Mouse (Mus musculus): ENCODE data around the gene Iscu.
A peak's percentile ranks its signal among the peaks of the same experiment; 100 is the strongest.
"Not testable (repeated sequence)": the region's sequence is repeated elsewhere in the genome, so short reads cannot be mapped to it uniquely, and the experiment has no call there.

Iscu gene

DNA sequence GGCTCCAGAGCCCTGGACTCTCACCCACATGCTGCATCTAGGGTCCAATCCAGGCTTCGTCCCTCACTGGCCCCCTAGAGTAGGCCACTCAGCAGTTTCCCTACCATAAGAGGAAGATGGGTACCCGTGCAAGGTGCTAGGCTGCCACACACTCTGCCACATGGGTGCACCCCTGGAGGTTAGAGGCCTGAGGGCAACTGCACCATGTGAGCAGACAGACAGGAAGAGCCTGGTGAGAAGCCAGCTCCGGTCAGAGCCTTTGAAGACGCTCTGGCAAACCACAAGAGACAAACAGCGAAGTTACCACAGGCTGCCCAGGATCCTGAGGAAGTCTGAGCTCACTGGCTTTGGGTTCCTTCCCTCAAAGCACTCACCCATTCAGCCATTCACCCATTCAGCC, 14.4 kb downstream of the Iscu start:
- no peak for DNase-seq (ENCODE audit: extremely low spot score)

DNA sequence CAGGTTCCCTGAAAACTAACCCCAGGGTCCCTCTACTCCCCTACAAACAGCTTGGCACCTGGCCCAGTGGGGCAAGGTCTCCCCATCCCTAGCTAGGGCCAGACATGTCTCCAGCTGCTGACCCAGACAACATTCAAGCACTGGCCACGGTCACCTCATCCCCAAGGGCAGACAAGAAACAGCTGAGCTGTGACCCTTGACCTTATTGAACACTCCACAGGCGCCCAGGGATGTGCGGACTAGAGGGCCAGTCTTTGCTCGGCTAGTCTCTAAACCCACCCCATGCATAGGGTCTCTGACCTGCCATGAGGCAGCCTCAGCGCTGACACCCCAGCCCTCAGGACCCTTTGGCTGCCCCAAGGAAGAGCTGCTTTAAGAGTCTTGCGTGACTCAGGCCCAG, 16.1 kb downstream of the Iscu start:
- peak; percentile 42 for DNase-seq (ENCODE audit: extremely low spot score)

DNA sequence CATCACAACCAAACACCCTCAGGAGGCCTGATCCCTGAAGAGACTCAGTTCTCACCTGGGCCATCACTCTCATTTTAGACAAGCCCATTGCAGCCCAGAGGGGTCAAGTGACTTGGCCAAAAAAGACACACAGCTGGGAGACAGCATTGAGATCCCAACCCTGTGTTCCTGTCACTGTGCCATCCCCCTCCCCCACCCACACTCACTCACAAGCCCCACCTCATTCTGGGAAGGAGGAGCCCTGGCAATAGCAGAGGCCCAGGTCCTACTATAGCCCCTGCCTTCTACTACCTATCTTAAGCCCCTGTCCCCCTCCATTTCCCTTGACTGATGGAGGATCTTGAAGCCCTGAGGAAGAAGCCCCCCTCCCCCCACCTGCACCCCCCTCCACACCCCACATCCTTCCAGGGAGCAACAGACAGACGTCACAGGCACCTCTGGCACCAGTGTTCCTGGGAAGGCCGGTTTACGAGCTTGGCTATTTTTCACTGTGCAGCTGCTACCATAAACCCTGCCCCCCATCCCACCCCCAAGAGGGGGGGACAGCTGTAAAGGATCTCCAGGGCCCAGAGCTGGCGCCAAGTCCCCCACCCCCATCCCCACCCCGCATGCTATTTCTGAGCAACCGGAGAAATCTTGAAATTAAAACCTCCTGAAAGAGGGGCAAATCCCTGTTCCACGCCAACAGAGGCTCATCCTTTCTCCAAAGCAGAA, 16.7 kb downstream of the Iscu start:
- no peak for DNase-seq (ENCODE audit: extremely low spot score)

DNA sequence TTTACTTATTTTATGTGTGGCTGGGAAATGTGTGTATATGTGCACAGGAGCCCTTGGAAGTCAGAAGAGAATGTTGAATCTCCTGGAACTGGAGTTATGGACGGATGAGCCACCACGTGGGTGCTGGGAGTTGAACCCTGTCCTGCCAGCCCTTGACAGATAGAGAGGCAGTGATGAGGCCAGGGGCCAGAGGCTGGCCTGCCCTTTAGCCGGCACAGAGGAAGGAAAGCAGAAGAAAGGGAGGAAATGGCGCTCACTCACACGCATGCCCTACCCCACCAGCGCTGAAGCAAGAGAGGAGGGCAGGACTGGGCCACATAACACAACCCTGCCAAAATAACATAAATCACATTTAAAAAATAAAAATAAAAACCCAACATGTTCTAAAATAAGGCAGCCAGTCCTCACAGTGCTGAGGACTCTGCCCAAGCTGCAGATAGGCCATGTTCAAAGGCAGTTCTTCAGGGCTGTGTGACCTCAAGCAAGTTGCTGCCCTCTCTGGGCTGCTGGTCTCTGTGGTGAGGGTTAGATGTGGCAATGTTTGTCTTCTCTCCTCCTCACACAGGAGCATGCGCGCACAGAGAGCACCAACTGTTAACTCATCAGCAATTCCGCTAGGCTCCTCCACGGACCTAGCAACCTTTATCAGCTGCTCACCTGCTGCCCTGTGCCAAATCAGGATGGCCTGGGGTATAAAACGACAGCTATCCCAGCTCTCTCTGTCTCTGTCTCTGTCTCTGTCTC, 18.1 kb downstream of the Iscu start:
- no peak for DNase-seq (ENCODE audit: extremely low spot score)

DNA sequence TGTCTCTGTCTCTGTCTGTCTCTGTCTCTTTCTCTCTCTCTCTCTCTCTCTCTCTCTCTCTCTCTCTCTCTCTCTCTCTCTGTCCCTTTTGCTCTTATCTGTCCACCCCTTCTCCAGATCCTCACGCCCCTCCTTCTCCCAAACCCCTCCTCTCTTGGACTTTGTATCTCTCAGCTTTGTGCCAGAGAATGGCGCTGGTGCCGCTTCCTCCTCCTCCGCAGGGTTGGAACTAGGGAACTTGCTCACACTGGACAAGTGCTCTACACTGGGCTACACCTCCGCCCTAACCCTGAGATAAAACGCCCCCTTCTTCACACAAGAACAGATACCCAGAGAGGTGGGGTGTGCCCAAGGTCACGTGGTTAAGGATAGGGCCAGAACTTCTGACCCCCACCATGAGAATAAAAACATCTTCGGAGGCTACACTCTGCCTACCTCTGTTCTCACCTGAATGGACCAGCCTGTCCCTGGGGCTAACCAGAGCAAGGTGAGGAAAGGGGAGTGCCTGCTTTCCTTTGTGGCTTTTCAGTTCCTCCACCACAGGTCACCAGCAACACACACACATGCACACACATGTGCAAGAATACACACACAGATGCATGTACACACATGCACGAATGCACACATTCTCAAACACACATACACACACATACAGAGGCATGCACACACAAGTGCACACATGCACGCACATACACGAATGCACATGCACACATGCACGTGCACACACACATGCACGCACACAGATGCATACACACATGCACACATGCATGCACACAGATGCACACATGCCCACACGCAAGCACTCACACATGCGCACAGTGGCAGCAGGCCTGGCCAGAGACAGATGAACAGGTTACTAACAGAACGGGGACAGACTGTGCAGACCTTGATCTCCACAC, 18.9 kb downstream of the Iscu start:
- DNase-seq (ENCODE audit: extremely low spot score), result no peak

DNA sequence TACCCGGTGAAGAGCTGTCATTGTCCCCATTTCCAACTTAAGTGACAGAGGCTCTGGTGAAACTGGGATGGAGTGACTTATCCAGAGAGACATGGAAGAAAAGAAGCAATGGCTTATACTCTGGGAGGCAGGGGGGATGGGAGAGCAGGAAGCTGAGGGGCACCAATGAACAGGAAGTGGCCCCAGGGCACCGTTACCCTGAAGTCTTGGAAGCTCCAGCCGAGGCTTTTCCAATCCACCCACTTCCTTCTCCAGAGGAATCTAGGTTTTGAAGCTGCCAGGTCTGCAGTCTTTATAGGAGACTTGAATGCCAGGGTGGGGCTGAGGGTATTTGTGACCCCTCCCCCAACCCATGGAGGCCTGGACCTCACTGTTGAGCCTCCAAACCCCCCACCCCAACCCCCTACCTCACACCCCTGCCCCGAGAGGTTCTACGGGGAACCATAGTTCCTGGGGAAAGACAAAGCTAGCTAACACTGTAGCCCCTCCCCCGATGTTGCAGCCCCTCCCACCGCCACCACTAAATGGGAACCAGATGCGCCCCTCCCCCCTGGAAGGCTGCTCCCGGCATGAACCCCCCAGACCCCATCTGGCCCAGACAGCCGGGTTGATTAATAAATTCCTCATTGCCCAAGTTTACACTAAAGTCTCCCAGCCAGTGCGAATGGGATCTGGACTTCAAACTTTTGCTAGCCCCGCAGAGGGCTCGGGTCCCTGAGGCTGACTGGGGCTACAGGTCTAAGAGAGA, 24.0 kb downstream of the Iscu start:
- peak; percentile 85 for DNase-seq (ENCODE audit: extremely low spot score)

DNA sequence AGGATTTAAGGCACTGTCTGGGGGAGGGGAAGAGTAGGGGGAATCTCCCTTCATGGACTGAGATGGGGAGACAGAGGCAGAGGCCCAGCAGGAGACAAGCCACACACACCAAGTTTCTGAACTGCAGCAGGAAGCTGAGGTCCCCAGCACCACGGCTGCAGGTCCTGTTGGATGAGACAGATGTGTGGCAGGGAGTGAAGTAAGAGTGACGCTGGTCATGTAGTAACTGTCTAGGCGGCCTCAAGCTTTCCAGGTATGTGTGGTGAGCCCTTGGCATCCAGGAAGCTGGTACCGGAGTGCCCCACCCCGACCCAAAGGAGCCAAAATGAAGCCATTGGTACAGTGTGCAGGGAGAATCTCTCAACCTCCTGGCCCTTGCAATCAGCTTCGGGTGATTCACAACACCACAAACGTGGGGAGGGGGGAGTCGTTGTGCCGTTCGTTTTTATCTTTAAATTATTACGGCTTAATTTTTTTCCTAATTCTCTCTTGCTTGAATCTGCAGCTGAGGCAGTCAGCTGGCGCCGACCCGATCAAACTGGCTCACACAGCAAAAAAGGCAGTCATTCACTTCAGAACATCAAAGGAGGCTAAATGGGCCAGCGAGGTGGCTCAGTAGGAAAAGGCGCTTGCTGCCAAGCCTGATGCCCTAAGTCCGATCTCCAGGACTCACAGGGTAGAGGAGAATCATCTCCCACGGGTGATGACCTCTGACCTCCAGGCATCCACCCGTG, 24.8 kb downstream of the Iscu start:
- no peak for DNase-seq (ENCODE audit: extremely low spot score)

DNA sequence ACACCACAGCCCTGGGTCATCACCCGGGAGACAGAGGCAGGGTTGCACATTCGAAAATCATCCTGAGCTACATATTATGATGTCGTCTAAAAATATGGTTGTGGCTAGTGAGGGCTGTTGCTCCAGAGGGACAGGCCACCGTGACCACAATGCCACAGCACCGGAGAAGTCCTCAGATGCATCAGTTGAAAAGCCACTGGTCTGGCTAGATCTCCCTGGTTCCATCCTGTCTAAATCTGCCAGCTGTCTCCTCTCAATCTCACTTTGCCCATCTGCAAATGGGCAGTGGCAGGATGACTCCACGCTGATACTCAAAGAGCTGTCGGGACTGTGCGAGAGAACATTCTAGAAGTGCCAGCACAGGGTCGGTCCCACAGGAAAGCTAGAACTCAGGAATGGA, 26.0 kb downstream of the Iscu start:
- no peak for DNase-seq (ENCODE audit: extremely low spot score)

DNA sequence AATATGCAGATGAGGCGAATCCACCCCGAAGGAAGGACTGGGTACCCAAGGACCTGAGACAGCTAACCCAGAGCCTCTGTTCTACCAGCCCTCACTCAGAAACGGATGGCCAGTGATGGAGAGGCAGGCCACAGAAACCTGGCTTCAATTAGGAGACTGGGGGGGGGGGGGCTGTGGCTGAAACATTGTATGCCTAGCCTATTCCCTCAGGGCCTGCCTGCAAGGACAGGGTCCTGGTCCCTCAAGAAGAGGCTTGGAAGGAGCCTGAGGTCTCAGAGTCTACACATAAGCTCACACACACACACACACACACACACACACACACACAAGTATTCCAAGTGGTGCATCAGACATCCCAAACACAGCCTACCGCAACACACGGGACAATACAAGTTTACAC, 27.1 kb downstream of the Iscu start:
- peak; percentile 48 for DNase-seq (ENCODE audit: extremely low spot score)

DNA sequence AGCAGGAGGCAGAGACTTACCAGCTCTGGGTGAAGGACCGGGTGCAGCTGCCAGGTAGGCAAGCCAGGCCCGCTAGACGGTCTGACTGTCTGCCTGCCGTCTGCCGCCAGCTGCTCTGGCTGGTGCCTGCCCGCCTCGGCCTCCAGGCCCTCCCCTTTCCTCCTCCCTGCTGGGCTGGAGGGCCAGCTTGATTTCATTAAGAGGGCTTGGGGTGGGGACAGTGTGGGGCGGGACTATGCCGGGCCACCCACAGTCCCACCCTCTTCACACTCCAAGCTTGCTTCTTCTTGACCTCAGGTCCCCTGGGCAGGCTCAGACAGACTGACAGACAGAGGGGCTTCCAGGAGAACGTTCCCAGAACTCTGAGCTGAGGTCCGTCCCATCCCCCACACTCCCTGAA, 27.7 kb downstream of the Iscu start, which contains the start of gene Tmem119:
Gene Tmem119 (minus strand): TSS at position 237 of the 400 bp plus-strand sequence.
- DNase-seq (ENCODE audit: extremely low spot score), result peak; percentile 82

DNA sequence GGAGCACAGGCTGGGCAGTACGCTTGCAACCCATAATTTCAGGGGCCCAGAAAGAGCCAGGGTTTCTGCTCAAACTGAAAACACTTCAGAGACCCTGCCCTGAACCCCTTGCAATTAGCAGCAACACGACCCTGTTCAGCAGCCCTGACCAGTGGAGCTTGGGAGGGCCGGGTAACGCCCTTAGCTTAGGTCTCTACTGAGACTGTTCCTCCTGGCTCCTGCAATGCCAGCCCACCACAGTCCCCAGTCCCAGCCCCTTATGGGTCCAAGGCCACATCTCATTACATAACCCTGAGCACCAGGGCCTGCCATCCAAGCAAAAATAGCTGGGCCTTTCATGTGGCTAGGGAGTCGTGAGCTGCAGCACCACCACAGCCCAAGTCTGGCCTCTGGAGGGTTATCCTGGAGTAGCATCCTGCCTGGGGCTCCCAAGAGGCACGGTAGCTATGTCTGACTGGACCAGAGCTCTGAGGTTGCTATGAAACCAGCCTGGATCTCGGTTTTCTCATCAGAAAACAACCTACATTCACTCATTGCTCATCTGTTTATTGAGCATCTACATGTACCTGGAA, 31.9 kb downstream of the Iscu start:
- DNase-seq (ENCODE audit: extremely low spot score), result no peak

DNA sequence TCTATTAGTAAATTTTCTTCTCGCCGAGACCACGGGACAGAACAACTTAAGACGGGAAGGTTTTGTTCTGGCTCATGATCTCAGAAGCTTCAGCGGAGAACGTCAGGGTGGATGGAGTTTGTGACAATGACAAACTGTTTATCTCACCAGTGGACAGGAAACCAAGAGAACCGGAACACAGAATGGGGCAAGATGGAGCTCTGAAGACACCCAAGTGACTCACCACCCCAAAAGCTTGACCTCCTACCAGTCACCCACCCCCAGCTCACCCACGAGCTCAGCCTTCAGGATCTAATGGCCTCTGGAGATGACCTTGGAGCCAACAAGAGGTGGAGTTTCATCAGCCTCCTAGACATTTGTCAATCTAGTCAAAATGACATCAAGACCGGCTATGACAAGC, 32.8 kb downstream of the Iscu start:
- no peak for DNase-seq (ENCODE audit: extremely low spot score)

DNA sequence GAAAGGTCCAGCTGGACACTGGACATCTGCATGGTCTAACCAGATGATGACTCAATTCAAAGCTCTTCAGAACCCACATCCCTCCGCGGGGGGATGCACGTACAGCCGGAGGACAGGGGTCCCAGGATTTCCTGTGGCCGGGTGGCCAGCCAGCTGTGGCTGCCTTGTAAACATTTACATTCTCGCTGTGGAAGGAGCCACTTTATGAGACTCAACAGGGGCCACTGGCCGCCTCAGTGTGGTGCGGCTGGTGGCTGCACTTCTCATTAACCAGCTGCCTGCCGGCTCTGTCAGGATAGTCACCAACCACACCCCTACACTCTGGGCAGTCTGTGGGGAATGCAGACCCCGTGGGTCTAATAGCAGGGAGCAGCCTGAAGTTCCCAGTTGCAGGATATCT, 33.9 kb downstream of the Iscu start:
- no peak for DNase-seq (ENCODE audit: extremely low spot score)

DNA sequence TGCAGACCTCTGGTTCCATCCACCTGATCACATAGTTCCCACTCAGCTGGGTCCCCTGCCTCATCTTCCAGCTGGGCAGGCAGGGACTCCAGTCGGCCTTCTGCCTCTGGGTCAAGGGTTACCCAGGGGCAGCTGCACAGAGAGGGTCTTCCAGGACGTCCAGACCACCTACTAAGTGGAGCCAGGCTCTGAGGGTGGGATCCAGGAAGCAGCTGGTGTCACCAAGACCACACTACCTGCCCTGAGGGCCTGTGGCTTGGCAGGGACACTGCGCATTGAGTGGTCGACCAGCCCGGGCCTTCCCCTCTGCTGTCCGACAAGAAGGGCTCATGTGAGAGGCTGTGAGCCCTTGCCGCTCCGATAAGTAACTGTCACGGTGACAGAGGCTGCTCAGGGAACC, 35.2 kb downstream of the Iscu start:
- peak; percentile 28 for DNase-seq (ENCODE audit: extremely low spot score)

DNA sequence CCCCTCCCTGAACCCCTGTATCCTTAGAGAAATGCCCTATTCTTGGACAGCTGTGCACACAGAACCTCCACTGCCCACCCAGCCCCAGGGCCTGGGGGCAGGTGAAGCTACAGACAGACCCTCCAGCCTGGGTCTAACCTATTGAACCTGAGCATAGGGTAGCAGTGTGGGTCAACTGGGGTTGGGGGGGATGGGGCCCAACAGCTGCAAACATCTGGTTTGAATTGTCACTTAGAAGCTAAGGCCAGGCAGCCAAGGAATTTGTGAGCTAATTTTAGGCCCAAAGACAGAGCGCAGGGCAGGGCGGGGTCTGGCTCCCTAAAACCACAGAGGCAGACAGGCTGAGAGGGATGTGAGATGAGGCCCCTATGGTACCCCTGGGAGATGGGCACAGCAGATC, 35.6 kb downstream of the Iscu start:
- peak; percentile 57 for DNase-seq (ENCODE audit: extremely low spot score)

DNA sequence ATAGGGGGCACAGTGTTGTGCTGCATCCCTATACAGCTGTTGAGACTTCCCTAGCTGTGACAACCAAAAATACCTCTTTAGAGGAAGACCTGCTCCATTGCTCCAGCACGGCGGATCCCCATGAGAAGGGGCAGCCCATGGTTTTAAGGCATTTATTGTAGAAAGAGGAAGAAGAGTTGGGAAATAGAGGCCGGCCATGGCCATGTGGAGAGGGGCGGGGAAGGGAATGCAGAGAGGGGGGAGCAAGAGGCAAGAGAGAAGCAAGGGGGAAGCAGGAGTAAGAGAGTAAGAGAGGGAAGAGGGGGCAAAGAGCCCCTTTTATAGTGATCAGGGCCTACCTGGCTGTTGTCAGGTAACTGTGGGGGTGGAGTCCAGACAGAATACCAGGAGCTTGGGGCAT, 37.6 kb downstream of the Iscu start:
- DNase-seq (ENCODE audit: extremely low spot score), result no peak

DNA sequence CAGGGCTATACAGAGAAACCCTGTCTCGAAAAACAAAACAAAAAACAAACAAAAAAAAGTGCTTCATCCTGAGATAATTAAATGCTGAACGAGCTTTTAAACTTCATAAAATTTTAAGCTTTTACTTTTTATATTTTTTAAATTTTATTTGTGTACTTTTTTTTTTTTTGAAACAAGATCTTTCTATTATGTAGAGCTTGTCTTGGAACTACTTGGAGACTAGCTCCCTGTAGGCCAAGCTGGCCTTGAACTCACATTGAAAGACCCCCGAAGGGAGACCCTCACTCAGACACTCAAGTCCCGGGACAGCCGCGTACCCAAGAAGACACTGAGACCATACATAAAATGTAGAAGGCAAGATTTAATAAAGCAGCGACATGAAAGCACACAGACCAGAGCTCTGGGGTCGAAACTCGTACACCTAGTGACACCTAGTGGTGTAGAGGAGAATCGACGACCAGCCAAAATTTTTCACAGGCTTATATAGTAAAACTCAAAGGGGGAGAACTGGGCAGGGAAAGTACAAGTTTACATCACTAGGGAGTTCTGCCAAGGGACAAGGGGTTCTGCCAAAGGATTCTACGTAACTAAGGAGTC, 39.4 kb downstream of the Iscu start:
- not testable (repeated sequence) for DNase-seq (ENCODE audit: extremely low spot score)

DNA sequence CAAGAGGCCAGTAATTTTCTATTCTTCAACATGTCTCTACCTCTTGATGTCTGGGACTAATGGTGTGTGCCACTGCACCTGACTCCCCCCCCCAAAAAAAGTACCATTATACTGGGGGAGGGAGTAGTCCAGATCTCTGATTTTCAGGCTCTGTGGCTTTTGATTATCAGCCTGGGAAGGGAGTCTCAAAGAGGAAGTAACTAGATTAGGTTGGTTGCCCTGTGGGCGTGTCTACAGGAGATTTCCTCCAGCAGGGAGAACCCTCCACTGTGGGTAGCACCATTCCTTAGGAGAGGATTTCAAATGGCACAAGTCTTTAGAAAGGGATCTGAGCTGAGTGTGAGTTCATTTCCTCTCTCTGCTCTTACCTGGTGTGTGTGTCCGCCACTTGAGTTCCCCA, 40.1 kb downstream of the Iscu start:
- no peak for DNase-seq (ENCODE audit: extremely low spot score)

DNA sequence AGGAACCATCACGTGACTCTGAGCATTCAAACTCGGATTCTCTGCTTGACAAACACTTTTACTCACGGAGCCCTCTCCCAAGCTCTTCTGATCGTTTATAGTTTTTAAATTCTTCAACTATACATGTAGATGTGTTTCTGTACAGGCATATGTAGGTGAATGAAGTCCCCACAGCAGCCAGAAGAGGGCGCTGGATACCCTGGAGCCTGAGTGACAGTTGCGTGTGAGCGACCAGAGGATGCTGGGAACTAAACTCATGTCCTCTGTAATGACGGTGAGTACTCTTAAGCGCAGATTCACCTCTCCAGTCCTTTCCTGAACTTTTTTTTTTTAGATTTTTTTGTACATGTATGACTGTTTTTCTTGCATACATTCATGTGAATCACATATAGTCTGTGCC, 41.1 kb downstream of the Iscu start:
- no peak for DNase-seq (ENCODE audit: extremely low spot score)

Measured in embryo, embryonic 9.5 days (tissue).